31 mouse cellular contexts compared by ENCODE assay signal in the genomic region with DNA sequence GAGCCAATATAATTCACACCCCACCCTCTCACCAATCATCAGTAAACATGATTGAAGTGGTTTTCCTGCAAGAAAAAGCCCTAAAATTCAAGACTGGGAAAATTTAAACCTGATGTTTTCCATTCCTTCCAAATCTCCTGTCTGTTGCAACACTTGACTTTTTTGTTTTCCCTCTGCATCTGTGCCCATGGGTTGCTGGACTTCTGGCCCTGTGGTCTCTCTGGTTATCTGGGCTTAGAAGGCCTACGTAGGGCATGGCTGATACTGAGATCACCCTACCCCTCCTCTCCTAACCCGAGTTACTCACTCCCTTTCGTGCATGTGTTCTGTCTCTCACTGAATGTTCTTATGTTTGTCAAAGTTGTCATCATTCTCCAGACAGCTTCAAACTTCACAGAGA.
DNase-seq lines count a peak whose midpoint lies in the region; ATAC-seq lines count a peak whose summit lies in the region.
"Had no signal": no experiment of that assay in that cellular context is flagged by ENCODE, and none has a peak within 500 bp of the region (broad histone marks: within the 10 kb centered on the region; RNA-seq: fewer than 3 reads in every experiment).

No protein-coding gene starts in this region.

- DNase-seq in gastrocnemius, postnatal 25 days = peak; percentile 18
- no peak for DNase-seq in gastrocnemius, postnatal 14 days
- peak; percentile 3 for DNase-seq in lung, postnatal 36 days
- DNase-seq in lung, postnatal 14 days = no peak
- DNase-seq in heart, adult 9 months (ENCODE audit: low spot score in 2 of 2) = peak; percentile 32 to 50
- DNase-seq in spleen, adult 12 weeks (ENCODE audit: low spot score) = no peak
- no peak for DNase-seq in midbrain, embryonic 11.5 days (ENCODE audit: low spot score, missing footprints)
- DNase-seq: adrenal gland, postnatal 10 days; B cell, adult 2 months; cerebellum, adult 11 months; cerebellum, adult 9-10 months; cerebellum, postnatal 36 days; kidney, adult 2 months; kidney, postnatal 36 days; lung, postnatal 4 days; retina, postnatal 1 day; right cerebral cortex, postnatal 14 days had no signal

- no peaks in the 10 kb centered on the region for H3K27me3 ChIP-seq in midbrain, embryonic 11.5 days (ENCODE audit: control insufficient read depth, insufficient read depth, low read length)
- H3K27me3 ChIP-seq: forebrain, embryonic 15.5 days; intestine, embryonic 15.5 days; limb, embryonic 13.5 days; lung, embryonic 15.5 days; megakaryocyte, embryonic 14.5 days; midbrain, embryonic 13.5 days; neural tube, embryonic 15.5 days; stomach, embryonic 15.5 days had no signal

- H3K9ac ChIP-seq in midbrain, embryonic 11.5 days (ENCODE audit: low read length) = no peak overlapping the region
- H3K9ac ChIP-seq: forebrain, embryonic 15.5 days; intestine, embryonic 15.5 days; limb, embryonic 13.5 days; lung, embryonic 15.5 days; midbrain, embryonic 13.5 days; neural tube, embryonic 15.5 days; stomach, embryonic 15.5 days had no signal

- WGBS in midbrain, embryonic 11.5 days = 88% methylated on average over 3 of the region's 3 CpGs

- no peak overlapping the region for H3K4me3 ChIP-seq in midbrain, embryonic 11.5 days (ENCODE audit: low read depth, low read length)
- H3K4me3 ChIP-seq: forebrain, embryonic 15.5 days; hindbrain, embryonic 10.5 days; intestine, embryonic 15.5 days; layer of hippocampus, adult 2 months; left cerebral cortex, adult 2 months; limb, embryonic 13.5 days; lung, embryonic 15.5 days; megakaryocyte, embryonic 14.5 days; midbrain, embryonic 13.5 days; neural tube, embryonic 15.5 days; stomach, embryonic 15.5 days had no signal

- H3K9me3 ChIP-seq in midbrain, embryonic 11.5 days (ENCODE audit: control insufficient read depth, low read length) = no peaks in the 10 kb centered on the region
- H3K9me3 ChIP-seq: forebrain, embryonic 15.5 days; hindbrain, embryonic 10.5 days; intestine, embryonic 15.5 days; limb, embryonic 13.5 days; lung, embryonic 15.5 days; megakaryocyte, embryonic 14.5 days; midbrain, embryonic 13.5 days; neural tube, embryonic 15.5 days; stomach, embryonic 15.5 days had no signal

- ATAC-seq in midbrain, embryonic 11.5 days (ENCODE audit: low FRiP score) = no peak
- ATAC-seq: activated CD4-positive, CD25-positive, alpha-beta regulatory T cell, adult 4 months; forebrain, embryonic 15.5 days; hindbrain, postnatal 0 days; intestine, embryonic 15.5 days; midbrain, embryonic 13.5 days had no signal

- no peak overlapping the region for H3K27ac ChIP-seq in midbrain, embryonic 11.5 days (ENCODE audit: low read depth, low read length)
- H3K27ac ChIP-seq: forebrain, embryonic 15.5 days; hindbrain, embryonic 10.5 days; hindbrain, postnatal 0 days; intestine, embryonic 15.5 days; layer of hippocampus, adult 2 months; left cerebral cortex, adult 2 months; limb, embryonic 13.5 days; lung, embryonic 15.5 days; midbrain, embryonic 13.5 days; neural tube, embryonic 15.5 days; stomach, embryonic 15.5 days had no signal

- intact Hi-C loops in gastrocnemius, postnatal 14 days (cut with DNase I; ENCODE audit: low total_unique reads) = no loop called here

- no peak overlapping the region for H3K4me2 ChIP-seq in midbrain, embryonic 11.5 days
- H3K4me2 ChIP-seq: forebrain, embryonic 15.5 days; intestine, embryonic 15.5 days; limb, embryonic 13.5 days; liver, embryonic 11.5 days; lung, embryonic 15.5 days; midbrain, embryonic 13.5 days; neural tube, embryonic 15.5 days; stomach, embryonic 15.5 days had no signal

- no peaks in the 10 kb centered on the region for H3K36me3 ChIP-seq in midbrain, embryonic 11.5 days (ENCODE audit: control insufficient read depth, insufficient read depth, low read length)
- H3K36me3 ChIP-seq: forebrain, embryonic 15.5 days; hindbrain, embryonic 10.5 days; intestine, embryonic 15.5 days; limb, embryonic 13.5 days; lung, embryonic 15.5 days; midbrain, embryonic 13.5 days; neural tube, embryonic 15.5 days; stomach, embryonic 15.5 days had no signal

- no peaks in the 10 kb centered on the region for H3K4me1 ChIP-seq in midbrain, embryonic 11.5 days (ENCODE audit: control insufficient read depth, insufficient read depth, low read length)
- H3K4me1 ChIP-seq: forebrain, embryonic 15.5 days; hindbrain, embryonic 10.5 days; intestine, embryonic 15.5 days; limb, embryonic 13.5 days; lung, embryonic 15.5 days; megakaryocyte, embryonic 14.5 days; midbrain, embryonic 13.5 days; neural tube, embryonic 15.5 days; stomach, embryonic 15.5 days had no signal

Comparison
In these comparisons a context has a peak if more than half of its experiments do, and no peak if none do; other contexts are left out.
1. DNase-seq: peak in gastrocnemius, postnatal 25 days (single experiment), lung, postnatal 36 days (single experiment) and heart, adult 9 months (2 of 2); none in gastrocnemius, postnatal 14 days (single experiment), lung, postnatal 14 days (single experiment), spleen, adult 12 weeks (single experiment) and midbrain, embryonic 11.5 days (single experiment).